19 mouse cellular contexts compared by ENCODE assay signal in the genomic region with DNA sequence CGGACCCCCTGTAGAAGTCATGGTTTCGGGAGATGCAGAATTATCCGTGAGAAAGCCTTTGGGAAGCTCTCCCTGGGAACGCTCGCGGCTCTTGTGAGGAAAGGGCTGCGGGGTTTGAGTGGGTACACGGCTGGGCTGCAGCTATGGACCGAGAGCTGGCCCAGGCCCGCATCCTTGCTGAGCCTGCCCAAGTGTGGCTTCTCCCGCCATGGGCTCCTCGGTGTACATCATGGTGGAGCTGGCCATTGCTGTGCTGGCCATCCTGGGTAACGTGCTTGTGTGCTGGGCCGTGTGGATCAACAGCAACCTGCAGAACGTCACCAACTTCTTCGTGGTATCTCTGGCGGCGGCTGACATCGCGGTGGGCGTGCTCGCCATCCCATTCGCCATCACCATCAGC.
"Had no signal": no experiment of that assay in that cellular context is flagged by ENCODE, and none has a peak within 500 bp of the region (broad histone marks: within the 10 kb centered on the region; RNA-seq: fewer than 3 reads in every experiment).

No protein-coding gene starts in this region.

- H3K27me3 ChIP-seq: heart, embryonic 13.5 days; heart, embryonic 15.5 days; hindbrain, embryonic 13.5 days; hindbrain, embryonic 15.5 days; kidney, embryonic 15.5 days; limb, embryonic 13.5 days; limb, embryonic 15.5 days; liver, embryonic 12.5 days had no signal

- H3K4me1 ChIP-seq: hindbrain, embryonic 15.5 days; limb, embryonic 15.5 days had no signal

- DNase-seq: gastrocnemius, adult 2 months; gastrocnemius, postnatal 10 days; gastrocnemius, postnatal 25 days; layer of hippocampus, adult 9-11 months; layer of hippocampus, postnatal 36 days; left cerebral cortex, postnatal 4 days had no signal

- H3K27ac ChIP-seq: gastrocnemius, adult 2 months; heart, adult 2 months; heart, embryonic 15.5 days; hindbrain, embryonic 13.5 days; hindbrain, embryonic 15.5 days; hindbrain, postnatal 0 days; kidney, embryonic 15.5 days; kidney, postnatal 0 days; limb, embryonic 13.5 days; limb, embryonic 15.5 days; liver, embryonic 12.5 days; liver, embryonic 14.5 days had no signal

- H3K36me3 ChIP-seq: heart, embryonic 13.5 days; heart, embryonic 15.5 days; hindbrain, embryonic 13.5 days; hindbrain, embryonic 15.5 days; kidney, embryonic 15.5 days; limb, embryonic 13.5 days; limb, embryonic 15.5 days; liver, embryonic 12.5 days had no signal

- ATAC-seq: hindbrain, postnatal 0 days; intestine, embryonic 16.5 days had no signal

- H3K4me3 ChIP-seq: gastrocnemius, adult 2 months; heart, adult 2 months; heart, embryonic 13.5 days; heart, embryonic 15.5 days; hindbrain, embryonic 13.5 days; hindbrain, embryonic 15.5 days; kidney, embryonic 15.5 days; limb, embryonic 13.5 days; limb, embryonic 15.5 days; liver, embryonic 12.5 days had no signal

- H3K9me3 ChIP-seq: heart, embryonic 13.5 days; heart, embryonic 15.5 days; hindbrain, embryonic 13.5 days; hindbrain, embryonic 15.5 days; kidney, embryonic 15.5 days; limb, embryonic 13.5 days; limb, embryonic 15.5 days; liver, embryonic 12.5 days had no signal
